Mouse (Mus musculus) bone marrow macrophage, adult 2 months (primary cell): Measurements from ENCODE around the gene Taar8b.

Source experiments
- CTCF ChIP-seq: IDR thresholded peaks from 2 replicates; pipeline ENCODE4 v1.5.1; 2012; ENCODE audit warnings: low read depth, mild to moderate bottlenecking, low read length, moderate library complexity
- POLR2A ChIP-seq: IDR thresholded peaks from 2 replicates; pipeline ENCODE4 v1.6.1; 2012; ENCODE audit warnings: mild to moderate bottlenecking, low read depth, low read length, borderline replicate concordance

DNA sequence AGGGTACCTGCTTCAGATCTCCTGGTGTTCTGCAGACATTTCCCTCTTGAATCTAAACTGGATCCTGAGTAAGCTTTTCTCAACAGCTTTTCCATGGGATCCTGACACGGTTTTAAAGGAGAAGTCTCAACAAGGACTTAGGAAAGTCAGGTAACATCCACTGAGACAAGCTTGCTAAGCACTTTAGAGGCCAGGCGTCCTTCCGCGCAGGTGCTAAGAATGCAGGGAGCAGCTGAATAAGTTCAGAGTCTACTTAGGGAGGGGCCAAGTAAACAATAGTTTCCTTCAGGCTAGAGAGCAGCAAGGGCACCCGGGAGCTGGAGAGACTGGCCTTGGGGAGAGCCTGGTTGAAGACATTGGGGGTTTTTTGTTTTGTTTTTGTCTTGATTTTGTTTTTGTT, 40.2 kb upstream of the Taar8b start:
- TF ChIP-seq CTCF, result no peak
- no peak for TF ChIP-seq POLR2A
